Mouse (Mus musculus): ENCODE data around the gene Auts2. TPM values are rescaled to one million over a fixed set of nuclear protein-coding genes. Genes with fewer than 3 reads are reported as not detected.

Auts2 gene
- total and polyA plus RNA-seq, 2 experiments from 2014 or later = 35.2 to 57.5 TPM

DNA sequence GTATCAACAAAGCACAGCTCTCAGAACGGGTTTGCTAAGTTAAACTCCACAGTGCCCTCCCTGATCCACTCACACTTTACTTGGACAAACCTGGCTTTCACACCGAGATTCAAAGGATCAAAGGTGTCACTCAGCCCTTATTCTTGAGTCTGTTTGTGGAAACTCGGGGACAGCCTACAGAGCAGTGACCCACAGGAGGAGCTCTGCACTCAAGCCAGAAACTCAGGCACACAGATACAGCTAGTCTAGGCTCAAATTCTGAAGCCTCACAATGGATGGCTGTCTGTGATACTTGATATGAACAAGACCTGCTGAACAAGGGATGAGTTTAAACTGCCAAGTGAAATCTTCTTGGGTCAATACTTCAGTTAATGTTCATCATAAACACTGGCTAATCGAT lies 104.7 kb downstream of the Auts2 start:
- no peak overlapping the region for H3K9ac ChIP-seq (replicated peaks; ENCODE audit: low read length, poor library complexity, severe bottlenecking)
- DNase-seq (ENCODE audit: low spot score) = no peak
- H3K4me2 ChIP-seq (ENCODE audit: low read depth, low read length, poor library complexity, severe bottlenecking) = no peak overlapping the region
- H3K4me3 ChIP-seq (ENCODE audit: low read depth, low read length) = no peak overlapping the region
- no peak overlapping the region for H3K27ac ChIP-seq (ENCODE audit: low read depth, low read length)
- H3K9me3 ChIP-seq (ENCODE audit: low read length) = no peaks in the 10 kb centered on the region
- no peaks in the 10 kb centered on the region for H3K4me1 ChIP-seq (ENCODE audit: insufficient read depth, low read length)
- TF ChIP-seq CTCF (IDR thresholded peaks at IDR 0.05) = peak; percentile 25; the same call in 1 of the 2 replicates
- no peaks in the 10 kb centered on the region for H3K27me3 ChIP-seq (ENCODE audit: insufficient read depth, low read length)
- WGBS = 54% methylated on average over 4 of the region's 4 CpGs
- no peak for ATAC-seq (ENCODE audit: low FRiP score)
- no peaks in the 10 kb centered on the region for H3K36me3 ChIP-seq (ENCODE audit: insufficient read depth, low read length)

DNA sequence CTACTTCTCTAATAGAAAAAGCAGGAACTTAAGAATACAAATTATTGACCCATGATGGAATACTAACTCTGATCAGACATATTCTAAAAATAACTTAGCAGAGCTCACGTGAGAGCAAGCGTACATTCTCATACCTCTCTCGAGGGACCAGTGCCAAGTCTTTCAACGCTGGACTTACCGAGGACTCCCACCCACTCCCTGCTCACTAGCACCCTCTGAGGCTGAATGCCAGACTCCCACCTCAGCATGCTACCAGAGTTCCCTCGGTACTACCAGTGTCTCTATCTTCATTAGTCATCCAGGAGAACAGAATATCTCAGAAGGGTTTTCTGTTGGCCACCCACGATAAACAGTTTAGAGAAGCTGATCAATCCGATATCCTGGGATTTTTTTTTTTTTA lies 105.2 kb downstream of the Auts2 start:
- Histone ChIP-seq H3K4me3 (ENCODE audit: low read depth, low read length) (no peak overlapping the region), H3K9me3 (ENCODE audit: low read length) (no peaks in the 10 kb centered on the region), H3K9ac (replicated peaks; ENCODE audit: low read length, poor library complexity, severe bottlenecking) (no peak overlapping the region), H3K4me1 (ENCODE audit: insufficient read depth, low read length) (no peaks in the 10 kb centered on the region), H3K4me2 (ENCODE audit: low read depth, low read length, poor library complexity, severe bottlenecking) (no peak overlapping the region), H3K27ac (ENCODE audit: low read depth, low read length) (no peak overlapping the region), H3K27me3 (ENCODE audit: insufficient read depth, low read length) (no peaks in the 10 kb centered on the region), H3K36me3 (ENCODE audit: insufficient read depth, low read length) (no peaks in the 10 kb centered on the region)
- no peak for ATAC-seq (ENCODE audit: low FRiP score)
- no peak; the same call in 1 of the 2 replicates for TF ChIP-seq CTCF (IDR thresholded peaks at IDR 0.05)
- 56% methylated on average over 8 of the region's 8 CpGs for WGBS
- no peak for DNase-seq (ENCODE audit: low spot score)

DNA sequence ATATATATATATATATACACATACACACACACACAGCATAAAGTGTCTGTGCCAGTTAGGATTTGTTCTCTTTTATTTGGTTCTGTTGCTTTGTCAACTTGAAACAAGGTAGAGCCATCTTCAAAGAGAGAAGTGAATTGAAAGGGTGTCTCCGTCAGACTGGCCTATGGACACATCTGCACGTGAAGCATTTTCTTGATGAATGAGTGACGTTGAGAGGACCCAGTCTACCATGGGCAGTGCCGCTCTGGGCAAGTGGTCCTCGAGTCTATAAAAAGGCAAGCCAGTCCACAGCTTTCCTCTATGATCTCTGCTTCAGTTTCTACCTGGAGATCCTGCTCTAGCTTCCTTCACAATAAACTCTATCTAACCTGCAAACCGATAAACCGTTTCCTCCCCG lies 105.7 kb downstream of the Auts2 start:
- DNase-seq (ENCODE audit: low spot score) = no peak
- WGBS = 85% methylated on average over 8 of the region's 8 CpGs

DNA sequence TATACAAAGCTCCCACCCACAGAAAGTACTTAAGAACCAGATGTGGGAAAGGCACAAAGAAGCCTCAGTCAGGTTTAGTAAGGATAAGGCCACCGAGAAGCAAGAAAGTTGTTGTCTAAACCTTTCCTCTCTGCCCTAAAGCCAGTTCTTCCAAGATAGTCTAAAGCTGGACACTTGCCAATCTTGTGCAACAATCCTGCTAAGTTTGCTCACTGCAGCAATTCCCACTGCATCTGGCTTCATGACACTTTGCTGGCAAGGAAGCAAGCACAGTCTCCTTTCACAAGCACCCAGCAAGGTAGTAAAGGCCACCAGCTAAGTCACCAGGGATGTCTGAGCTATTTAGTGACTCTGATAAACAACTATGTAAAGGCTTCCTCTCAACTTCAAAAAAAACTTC lies 106.2 kb downstream of the Auts2 start:
- Histone ChIP-seq H3K4me2 (ENCODE audit: low read depth, low read length, poor library complexity, severe bottlenecking) (no peak overlapping the region), H3K9me3 (ENCODE audit: low read length) (no peaks in the 10 kb centered on the region), H3K27me3 (ENCODE audit: insufficient read depth, low read length) (no peaks in the 10 kb centered on the region), H3K4me3 (ENCODE audit: low read depth, low read length) (no peak overlapping the region), H3K27ac (ENCODE audit: low read depth, low read length) (no peak overlapping the region), H3K4me1 (ENCODE audit: insufficient read depth, low read length) (no peaks in the 10 kb centered on the region), H3K9ac (replicated peaks; ENCODE audit: low read length, poor library complexity, severe bottlenecking) (no peak overlapping the region), H3K36me3 (ENCODE audit: insufficient read depth, low read length) (no peaks in the 10 kb centered on the region)
- no peak for TF ChIP-seq CTCF (IDR thresholded peaks at IDR 0.05)
- DNase-seq (ENCODE audit: low spot score) = peak; percentile 34
- no peak for ATAC-seq (ENCODE audit: low FRiP score)
- 72% methylated on average over 1 of the region's 1 CpGs for WGBS

More for the DNA sequence above, 105.7 kb downstream of the Auts2 start:
- no peak for TF ChIP-seq CTCF (IDR thresholded peaks at IDR 0.05)
- H3K36me3 ChIP-seq (ENCODE audit: insufficient read depth, low read length) = no peaks in the 10 kb centered on the region
- H3K4me3 ChIP-seq (ENCODE audit: low read depth, low read length) = no peak overlapping the region
- no peaks in the 10 kb centered on the region for H3K4me1 ChIP-seq (ENCODE audit: insufficient read depth, low read length)
- no peak for ATAC-seq (ENCODE audit: low FRiP score)
- H3K27ac ChIP-seq (ENCODE audit: low read depth, low read length) = no peak overlapping the region
- H3K27me3 ChIP-seq (ENCODE audit: insufficient read depth, low read length) = no peaks in the 10 kb centered on the region
- H3K4me2 ChIP-seq (ENCODE audit: low read depth, low read length, poor library complexity, severe bottlenecking) = no peak overlapping the region
- no peak overlapping the region for H3K9ac ChIP-seq (replicated peaks; ENCODE audit: low read length, poor library complexity, severe bottlenecking)
- no peaks in the 10 kb centered on the region for H3K9me3 ChIP-seq (ENCODE audit: low read length)

DNA sequence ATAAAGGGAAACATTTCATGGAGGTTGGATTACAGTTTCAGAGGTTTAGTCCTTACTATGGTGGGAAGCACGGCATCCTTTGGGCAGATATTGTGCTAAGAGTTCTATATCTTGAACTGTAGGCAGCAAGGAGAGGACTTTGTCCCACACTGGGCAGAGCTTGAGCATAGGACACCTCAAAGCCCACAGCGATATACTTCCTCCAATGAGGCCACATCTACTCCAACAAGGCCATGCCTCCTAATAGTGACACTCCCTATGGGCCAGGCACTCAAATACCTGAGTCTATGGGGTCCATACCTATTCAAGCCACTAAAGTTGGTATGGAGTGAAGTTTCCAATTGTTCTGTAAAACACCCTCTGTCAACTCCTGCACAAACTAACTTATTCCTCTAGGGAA lies 106.7 kb downstream of the Auts2 start:
- Histone ChIP-seq H3K4me1 (ENCODE audit: insufficient read depth, low read length) (no peaks in the 10 kb centered on the region), H3K4me2 (ENCODE audit: low read depth, low read length, poor library complexity, severe bottlenecking) (no peak overlapping the region), H3K27ac (ENCODE audit: low read depth, low read length) (no peak overlapping the region), H3K36me3 (ENCODE audit: insufficient read depth, low read length) (no peaks in the 10 kb centered on the region), H3K4me3 (ENCODE audit: low read depth, low read length) (no peak overlapping the region), H3K9ac (replicated peaks; ENCODE audit: low read length, poor library complexity, severe bottlenecking) (no peak overlapping the region), H3K9me3 (ENCODE audit: low read length) (no peaks in the 10 kb centered on the region), H3K27me3 (ENCODE audit: insufficient read depth, low read length) (no peaks in the 10 kb centered on the region)
- 100% methylated on average over 2 of the region's 2 CpGs for WGBS
- TF ChIP-seq CTCF (IDR thresholded peaks at IDR 0.05) = no peak
- DNase-seq (ENCODE audit: low spot score) (no peak), ATAC-seq (ENCODE audit: low FRiP score) (no peak)

DNA sequence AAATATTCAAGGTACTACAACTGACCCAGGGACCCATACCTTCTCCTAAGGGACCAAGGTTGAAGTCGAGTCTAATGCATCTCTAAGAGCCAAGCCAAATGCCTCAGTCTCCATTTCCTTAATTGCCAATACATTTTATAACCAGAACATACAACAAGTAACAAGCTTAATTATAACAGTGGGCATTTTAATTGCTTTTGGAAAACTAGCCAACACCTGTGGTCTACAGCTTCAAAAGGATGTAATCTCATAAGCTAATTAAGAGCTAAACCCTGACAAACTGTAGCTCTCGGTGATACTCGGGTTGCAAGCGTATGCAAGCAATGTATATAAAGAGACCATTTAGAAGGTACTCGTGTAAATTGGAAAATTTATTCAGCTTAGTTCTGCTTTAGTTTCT lies 107.7 kb downstream of the Auts2 start:
- H3K4me2 ChIP-seq (ENCODE audit: low read depth, low read length, poor library complexity, severe bottlenecking) = no peak overlapping the region
- DNase-seq (ENCODE audit: low spot score) = no peak

More for the DNA sequence above, 107.7 kb downstream of the Auts2 start:
- H3K27ac ChIP-seq (ENCODE audit: low read depth, low read length) = no peak overlapping the region
- no peaks in the 10 kb centered on the region for H3K4me1 ChIP-seq (ENCODE audit: insufficient read depth, low read length)
- no peaks in the 10 kb centered on the region for H3K36me3 ChIP-seq (ENCODE audit: insufficient read depth, low read length)
- no peak for ATAC-seq (ENCODE audit: low FRiP score)
- no peaks in the 10 kb centered on the region for H3K27me3 ChIP-seq (ENCODE audit: insufficient read depth, low read length)
- no peak overlapping the region for H3K9ac ChIP-seq (replicated peaks; ENCODE audit: low read length, poor library complexity, severe bottlenecking)
- no peaks in the 10 kb centered on the region for H3K9me3 ChIP-seq (ENCODE audit: low read length)
- H3K4me3 ChIP-seq (ENCODE audit: low read depth, low read length) = no peak overlapping the region
- TF ChIP-seq CTCF (IDR thresholded peaks at IDR 0.05) = no peak
- 47% methylated on average over 5 of the region's 5 CpGs for WGBS

All from midbrain, postnatal 0 days (tissue).